Mouse (Mus musculus) olfactory bulb, adult 2 months (tissue): Measurements from ENCODE around the gene Tnip1. TPM values are rescaled to one million over a fixed set of nuclear protein-coding genes. Genes with fewer than 3 reads are reported as not detected.

Experiments used
- H3K27ac ChIP-seq: fragments of 200-500 bp; 2 replicates; pipeline ENCODE4 v1.5.1; 2012; ENCODE audit warnings: low read depth, low read length; ENCODE audit not compliant: insufficient read depth
- H3K4me1 ChIP-seq: fragments of 200-500 bp; 2 replicates; pipeline ENCODE4 v1.6.1; 2012; ENCODE audit warnings: low read length; ENCODE audit not compliant: control insufficient read depth, insufficient read depth
- H3K4me3 ChIP-seq: fragments of 200-500 bp; 2 replicates; pipeline ENCODE4 v1.5.1; 2012; ENCODE audit warnings: mild to moderate bottlenecking, low read depth, low read length, moderate library complexity; ENCODE audit not compliant: insufficient read depth
- CTCF ChIP-seq: fragments of 200-500 bp; IDR thresholded peaks from 2 replicates; pipeline ENCODE4 v1.5.1; 2012; ENCODE audit warnings: low read depth, mild to moderate bottlenecking, low read length, moderate library complexity; ENCODE audit not compliant: insufficient read depth
- POLR2A ChIP-seq: fragments of 200-500 bp; IDR thresholded peaks from 2 replicates; pipeline ENCODE4 v1.6.1; 2012; ENCODE audit warnings: mild to moderate bottlenecking, low read depth, low read length, moderate library complexity; ENCODE audit not compliant: insufficient read depth
- WGBS: fragments of 180-500 bp; shearing (Covaris S2); methylation state at CpG from one replicate; pipeline ENCODE4 v1.1.7; 2018; 5-methylcytosine and 5-hydroxymethylcytosine counted together
- polyA plus RNA-seq: library from polyadenylated mRNA; stranded (reverse); fragments of >200 nt; gene quantifications from 2 replicates; pipeline ENCODE4 v1.2.4, GENCODE M21; 2012; ENCODE audit warnings: low replicate concordance; ENCODE audit not compliant: missing spikeins, insufficient read depth, insufficient read length

Tnip1 gene
- polyA plus RNA-seq, 1 experiment: 110 TPM

DNA sequence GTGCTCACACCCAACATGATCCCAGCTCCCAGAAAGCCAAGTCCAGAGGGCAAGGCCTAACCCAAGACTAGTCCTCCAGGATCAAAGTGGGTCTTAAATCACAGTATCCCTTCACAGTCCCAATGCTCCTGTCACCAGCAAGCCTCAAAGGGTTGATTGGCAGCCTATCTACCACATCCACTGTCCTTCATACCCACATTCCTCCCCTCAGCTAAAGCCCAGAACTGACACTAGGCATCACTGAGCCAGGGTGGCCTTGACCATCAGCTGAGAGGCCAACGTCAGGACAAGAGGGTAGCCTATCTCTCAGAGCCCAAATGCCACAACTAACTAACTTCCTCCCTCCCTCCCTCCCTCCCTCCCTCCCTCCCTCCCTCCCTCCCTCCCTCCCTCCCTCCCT, 13.0 kb downstream of the Tnip1 start:
- TF ChIP-seq CTCF (no peak), POLR2A (no peak)
- Histone ChIP-seq H3K4me3 (no peak overlapping the region), H3K4me1 (peaks cover 11% of the 10 kb centered on the region), H3K27ac (no peak overlapping the region)
- WGBS: 80% methylated on average over 1 of the region's 1 CpGs

- Histone ChIP-seq H3K4me3 (no peak overlapping the region), H3K27ac (no peak overlapping the region), H3K4me1 (peaks cover 18% of the 10 kb centered on the region)
- WGBS: 81% methylated on average over 3 of the region's 3 CpGs
- TF ChIP-seq CTCF (no peak), POLR2A (no peak)
Measured at GRCm38 (mm10) chr11:54944702-54945101, 18.0 kb downstream of the Tnip1 start.

- H3K4me1 ChIP-seq: peaks cover 25% of the 10 kb centered on the region
- TF ChIP-seq POLR2A (no peak), CTCF (no peak)
- H3K4me3 ChIP-seq: no peak overlapping the region
- 49% methylated on average over 7 of the region's 7 CpGs for WGBS
- H3K27ac ChIP-seq: no peak overlapping the region
Measured at GRCm38 (mm10) chr11:54940056-54940455, 22.7 kb downstream of the Tnip1 start.

GRCm38 (mm10) chr11:54939501-54939900, 23.2 kb downstream of the Tnip1 start:
- TF ChIP-seq POLR2A (no peak), CTCF (no peak)
- WGBS: 80% methylated on average over 8 of the region's 8 CpGs
- Histone ChIP-seq H3K4me1 (peaks cover 25% of the 10 kb centered on the region), H3K4me3 (no peak overlapping the region), H3K27ac (no peak overlapping the region)

DNA sequence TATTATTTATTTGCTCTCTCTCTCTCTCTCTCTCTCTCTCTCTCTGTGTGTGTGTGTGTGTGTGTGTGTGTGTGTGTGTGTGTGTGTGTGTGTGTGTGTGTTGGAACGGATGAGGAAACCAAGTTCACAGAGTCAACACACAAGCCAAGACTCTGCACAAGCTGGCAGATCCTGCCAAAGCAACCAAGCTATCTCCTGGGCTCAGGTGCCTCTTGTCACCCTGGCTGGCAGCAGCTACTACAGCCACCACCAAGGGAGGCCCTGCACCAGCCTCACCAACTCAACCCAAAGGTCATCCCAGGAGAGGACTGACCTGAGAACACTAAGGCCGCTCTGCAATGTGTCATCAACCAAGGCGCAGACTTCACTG, 26.0 kb downstream of the Tnip1 start:
- no peak overlapping the region for H3K4me3 ChIP-seq
- WGBS: 93% methylated on average over 3 of the region's 3 CpGs
- H3K27ac ChIP-seq: no peak overlapping the region
- peaks cover 17% of the 10 kb centered on the region for H3K4me1 ChIP-seq
- TF ChIP-seq CTCF: no peak
- TF ChIP-seq POLR2A: no peak

DNA sequence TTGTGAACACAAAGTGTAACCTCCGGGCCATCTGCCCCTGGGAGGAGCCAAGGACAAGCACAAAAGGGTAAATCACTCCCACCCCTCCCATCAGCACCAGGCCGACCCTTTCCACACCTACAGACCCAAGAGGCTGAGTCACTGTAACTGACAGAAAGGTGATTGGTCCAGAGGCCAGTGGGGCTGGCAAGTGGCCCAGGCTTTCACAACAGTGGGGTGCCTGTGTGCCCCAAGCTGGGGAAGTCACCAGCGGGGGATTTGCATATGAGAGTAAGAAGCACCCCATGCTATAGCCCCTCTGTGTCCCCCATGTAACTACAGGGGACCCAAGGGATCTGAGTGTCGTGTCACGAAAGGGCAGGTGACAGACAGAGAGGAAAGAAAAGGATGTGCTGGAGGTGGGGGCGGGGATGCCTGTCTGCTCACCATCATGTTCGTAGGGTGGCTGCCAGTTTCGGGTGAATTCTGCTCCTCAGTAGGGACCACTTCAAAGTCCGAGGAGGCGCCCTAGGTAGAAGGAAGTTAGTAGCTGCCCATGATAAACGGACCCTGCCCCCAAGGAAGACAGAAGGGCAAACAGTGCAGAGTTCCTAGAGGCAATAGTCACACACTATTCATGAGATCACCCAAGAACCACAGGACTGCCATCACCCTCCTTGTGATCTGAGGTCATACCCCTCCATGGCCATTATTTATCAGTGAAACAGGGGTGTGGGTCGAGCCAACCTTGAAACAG, 26.5 kb downstream of the Tnip1 start:
- TF ChIP-seq POLR2A: no peak
- no peak for TF ChIP-seq CTCF
- Histone ChIP-seq H3K4me1 (peaks cover 17% of the 10 kb centered on the region), H3K4me3 (no peak overlapping the region), H3K27ac (no peak overlapping the region)
- 55% methylated on average over 12 of the region's 12 CpGs for WGBS

DNA sequence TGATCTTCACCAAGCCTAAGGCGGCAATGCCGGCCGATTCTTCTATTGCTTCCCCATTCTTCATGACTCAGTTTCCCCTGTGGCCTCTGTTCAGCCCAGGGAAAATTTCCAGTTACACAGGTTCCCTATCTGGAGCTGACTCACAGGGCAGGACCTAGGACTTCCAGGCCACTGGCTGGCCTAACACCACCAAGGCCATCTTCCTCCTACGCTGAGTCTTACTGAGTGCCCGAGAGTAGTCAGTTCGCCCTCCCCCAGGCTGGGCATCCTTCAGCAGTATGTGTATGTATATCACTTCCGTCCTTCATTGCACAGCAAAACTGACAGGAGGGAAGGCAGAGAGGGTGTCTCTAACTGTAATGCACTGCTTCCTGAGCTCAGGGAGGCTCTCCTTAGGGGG, 28.5 kb downstream of the Tnip1 start:
- TF ChIP-seq CTCF: no peak
- no peak for TF ChIP-seq POLR2A
- no peak overlapping the region for H3K4me3 ChIP-seq
- H3K27ac ChIP-seq: no peak overlapping the region
- WGBS: 98% methylated on average over 7 of the region's 7 CpGs
- 0 out of 2 replicates have a peak, but pooled peaks cover 4% of the 10 kb centered on the region for H3K4me1 ChIP-seq

- TF ChIP-seq CTCF: 0 out of 2 replicates have a peak, but pooled peaks have one; percentile 12
- TF ChIP-seq POLR2A: no peak
- Histone ChIP-seq H3K4me3 (no peak overlapping the region), H3K27ac (no peak overlapping the region), H3K4me1 (0 out of 2 replicates have a peak, but pooled peaks cover 4% of the 10 kb centered on the region)
- WGBS: 90% methylated on average over 6 of the region's 6 CpGs
Measured at GRCm38 (mm10) chr11:54932540-54932939, 30.2 kb downstream of the Tnip1 start.

GRCm38 (mm10) chr11:54931405-54932093, 31.2 kb downstream of the Tnip1 start:
- TF ChIP-seq POLR2A: no peak
- TF ChIP-seq CTCF: no peak
- Histone ChIP-seq H3K4me1 (0 out of 2 replicates have a peak, but pooled peaks cover 4% of the 10 kb centered on the region), H3K27ac (no peak overlapping the region), H3K4me3 (no peak overlapping the region)
- WGBS: 62% methylated on average over 5 of the region's 5 CpGs
